Mouse (Mus musculus) forebrain, embryonic 16.5 days (tissue): ENCODE measurements around the gene Veph1. TPM values are rescaled to one million over a fixed set of nuclear protein-coding genes. Genes with fewer than 3 reads are reported as not detected.

Experiments used
- ATAC-seq: fragments of 200-750 bp; cut with Nextera tagmentation; 2 replicates; pipeline ENCODE4 v1.8.0; 2017; ENCODE audit warnings: mild to moderate bottlenecking, moderate library complexity
- H3K27ac ChIP-seq: fragments of 300-500 bp; sonication (generic); 2 replicates; pipeline ENCODE4 v1.5.1; 2014; ENCODE audit warnings: low read length, control low read depth
- H3K27me3 ChIP-seq: fragments of 300-500 bp; sonication (generic); replicated peaks from 2 replicates; pipeline ENCODE4 v1.6.1; 2014; ENCODE audit warnings: low read length; ENCODE audit not compliant: control insufficient read depth, insufficient read depth
- H3K36me3 ChIP-seq: fragments of 300-500 bp; sonication (generic); 2 replicates; pipeline ENCODE4 v1.6.1; 2014; ENCODE audit not compliant: control insufficient read depth, insufficient read depth
- H3K4me1 ChIP-seq: fragments of 300-500 bp; sonication (generic); replicated peaks from 2 replicates; pipeline ENCODE4 v1.6.1; 2014; ENCODE audit warnings: low read length; ENCODE audit not compliant: control insufficient read depth, insufficient read depth
- H3K4me2 ChIP-seq: fragments of 300-500 bp; sonication (generic); 2 replicates; pipeline ENCODE4 v1.6.1; 2014; ENCODE audit warnings: mild to moderate bottlenecking, low read length, control low read depth
- H3K4me3 ChIP-seq: fragments of 300-500 bp; sonication (generic); replicated peaks from 2 replicates; pipeline ENCODE4 v1.5.1; 2014; ENCODE audit warnings: mild to moderate bottlenecking, low read length, control low read depth
- H3K9ac ChIP-seq: fragments of 300-500 bp; sonication (generic); replicated peaks from 2 replicates; pipeline ENCODE4 v1.6.1; 2014; ENCODE audit warnings: low read depth, low read length, control low read depth
- H3K9me3 ChIP-seq: fragments of 300-500 bp; sonication (generic); 2 replicates; pipeline ENCODE4 v1.6.1; 2016; ENCODE audit warnings: low read length; ENCODE audit not compliant: control insufficient read depth
- WGBS: fragments of 180-500 bp; shearing (Covaris S2); extraction: QIAGEN DNeasy Blood & Tissue Kit; methylation state at CpG from one replicate; pipeline ENCODE4 v1.1.7; 2014; 5-methylcytosine and 5-hydroxymethylcytosine counted together
- polyA plus RNA-seq: library from polyadenylated mRNA; unstranded; fragments of >200 nt; fragmentation: Nextera tagmentation; extraction: Ambion mirVana; gene quantifications from 2 replicates; pipeline ENCODE4 v1.2.1, GENCODE M21; 2015

Veph1 gene
- 9.2 and 12.3 TPM in 2 replicates for polyA plus RNA-seq

GRCm38 (mm10) chr3:66296545-66296944, at the start of gene Veph1:
Gene Veph1 (minus strand): TSS chr3:66296837.
- H3K27me3 ChIP-seq: no peaks in the 10 kb centered on the region
- ATAC-seq: peak; percentile 82
- no peaks in the 10 kb centered on the region for H3K9me3 ChIP-seq
- WGBS: 8% methylated on average over 11 of the region's 11 CpGs
- H3K4me1 ChIP-seq: peaks cover 9% of the 10 kb centered on the region
- H3K9ac ChIP-seq: no peak within 1 kb of the TSS
- H3K27ac ChIP-seq: peak within 1 kb of the TSS; percentile 41; the same call in 1 of the 2 replicates
- no peaks in the 10 kb centered on the region for H3K36me3 ChIP-seq
- H3K4me2 ChIP-seq: peak within 1 kb of the TSS; percentile 41
- H3K4me3 ChIP-seq: peak within 1 kb of the TSS; percentile 33

GRCm38 (mm10) chr3:66340742-66341141, 44.1 kb upstream of the Veph1 start:
- H3K4me3 ChIP-seq: no peak overlapping the region
- WGBS: 78% methylated on average over 2 of the region's 2 CpGs
- ATAC-seq: no peak

GRCm38 (mm10) chr3:66332401-66332729, 35.7 kb upstream of the Veph1 start:
- 78% methylated on average over 9 of the region's 9 CpGs for WGBS
- Histone ChIP-seq H3K4me2 (no peak overlapping the region), H3K4me1 (no peaks in the 10 kb centered on the region)

More at GRCm38 (mm10) chr3:66340742-66341141, 44.1 kb upstream of the Veph1 start:
- H3K9me3 ChIP-seq: no peaks in the 10 kb centered on the region
- H3K9ac ChIP-seq: no peak overlapping the region
- H3K27ac ChIP-seq: no peak overlapping the region
- H3K4me1 ChIP-seq: no peaks in the 10 kb centered on the region
- no peak overlapping the region for H3K4me2 ChIP-seq
- H3K27me3 ChIP-seq: no peaks in the 10 kb centered on the region
- no peaks in the 10 kb centered on the region for H3K36me3 ChIP-seq

GRCm38 (mm10) chr3:66331592-66332400, 35.2 kb upstream of the Veph1 start:
- Histone ChIP-seq H3K4me1 (no peaks in the 10 kb centered on the region; the same call in 1 of the 2 replicates), H3K36me3 (no peaks in the 10 kb centered on the region), H3K9me3 (no peaks in the 10 kb centered on the region), H3K27ac (no peak overlapping the region), H3K4me3 (no peak overlapping the region), H3K4me2 (no peak overlapping the region), H3K27me3 (no peaks in the 10 kb centered on the region), H3K9ac (no peak overlapping the region)
- WGBS: 47% methylated on average over 12 of the region's 12 CpGs
- peak; percentile 81 for ATAC-seq

More at GRCm38 (mm10) chr3:66332401-66332729, 35.7 kb upstream of the Veph1 start:
- H3K27ac ChIP-seq: no peak overlapping the region
- no peaks in the 10 kb centered on the region for H3K9me3 ChIP-seq
- no peak overlapping the region for H3K9ac ChIP-seq
- no peak for ATAC-seq
- no peaks in the 10 kb centered on the region for H3K27me3 ChIP-seq
- H3K4me3 ChIP-seq: no peak overlapping the region
- no peaks in the 10 kb centered on the region for H3K36me3 ChIP-seq

GRCm38 (mm10) chr3:66330896-66331579, 34.4 kb upstream of the Veph1 start:
- H3K36me3 ChIP-seq: no peaks in the 10 kb centered on the region
- no peak overlapping the region for H3K9ac ChIP-seq
- no peaks in the 10 kb centered on the region for H3K27me3 ChIP-seq
- WGBS: 74% methylated on average over 15 of the region's 15 CpGs
- no peak overlapping the region for H3K4me2 ChIP-seq
- no peaks in the 10 kb centered on the region for H3K9me3 ChIP-seq
- H3K4me3 ChIP-seq: no peak overlapping the region
- ATAC-seq: no peak
- H3K4me1 ChIP-seq: peaks cover 3% of the 10 kb centered on the region
- no peak overlapping the region for H3K27ac ChIP-seq

- Histone ChIP-seq H3K4me3 (no peak overlapping the region), H3K9ac (no peak overlapping the region), H3K4me1 (peaks cover 10% of the 10 kb centered on the region), H3K27me3 (no peaks in the 10 kb centered on the region), H3K9me3 (no peaks in the 10 kb centered on the region), H3K4me2 (peak overlapping the region; percentile 11), H3K27ac (peak overlapping the region; percentile 88), H3K36me3 (no peaks in the 10 kb centered on the region)
- ATAC-seq: peak; percentile 88
- WGBS: 13% methylated on average over 16 of the region's 16 CpGs
Observed at GRCm38 (mm10) chr3:66325962-66326834, 29.6 kb upstream of the Veph1 start.

- ATAC-seq: peak; percentile 96
- Histone ChIP-seq H3K4me2 (peak overlapping the region; percentile 11; the same call in 1 of the 2 replicates), H3K4me1 (peaks cover 10% of the 10 kb centered on the region)
Observed at GRCm38 (mm10) chr3:66325486-66325951, 28.9 kb upstream of the Veph1 start.

GRCm38 (mm10) chr3:66314793-66315715, 18.4 kb upstream of the Veph1 start:
- ATAC-seq: no peak
- 83% methylated on average over 8 of the region's 8 CpGs for WGBS
- no peak overlapping the region for H3K27ac ChIP-seq

More at GRCm38 (mm10) chr3:66325486-66325951, 28.9 kb upstream of the Veph1 start:
- Histone ChIP-seq H3K27me3 (no peaks in the 10 kb centered on the region), H3K4me3 (no peak overlapping the region), H3K27ac (peak overlapping the region; percentile 88), H3K36me3 (no peaks in the 10 kb centered on the region), H3K9ac (no peak overlapping the region), H3K9me3 (no peaks in the 10 kb centered on the region)
- 9% methylated on average over 5 of the region's 5 CpGs for WGBS

More at GRCm38 (mm10) chr3:66314793-66315715, 18.4 kb upstream of the Veph1 start:
- no peaks in the 10 kb centered on the region for H3K9me3 ChIP-seq
- no peak overlapping the region for H3K4me2 ChIP-seq
- no peak overlapping the region for H3K4me3 ChIP-seq
- no peaks in the 10 kb centered on the region for H3K27me3 ChIP-seq
- no peaks in the 10 kb centered on the region for H3K36me3 ChIP-seq
- H3K4me1 ChIP-seq: no peaks in the 10 kb centered on the region
- H3K9ac ChIP-seq: no peak overlapping the region
